24 mouse cellular contexts compared by ENCODE assay signal in the genomic region with DNA sequence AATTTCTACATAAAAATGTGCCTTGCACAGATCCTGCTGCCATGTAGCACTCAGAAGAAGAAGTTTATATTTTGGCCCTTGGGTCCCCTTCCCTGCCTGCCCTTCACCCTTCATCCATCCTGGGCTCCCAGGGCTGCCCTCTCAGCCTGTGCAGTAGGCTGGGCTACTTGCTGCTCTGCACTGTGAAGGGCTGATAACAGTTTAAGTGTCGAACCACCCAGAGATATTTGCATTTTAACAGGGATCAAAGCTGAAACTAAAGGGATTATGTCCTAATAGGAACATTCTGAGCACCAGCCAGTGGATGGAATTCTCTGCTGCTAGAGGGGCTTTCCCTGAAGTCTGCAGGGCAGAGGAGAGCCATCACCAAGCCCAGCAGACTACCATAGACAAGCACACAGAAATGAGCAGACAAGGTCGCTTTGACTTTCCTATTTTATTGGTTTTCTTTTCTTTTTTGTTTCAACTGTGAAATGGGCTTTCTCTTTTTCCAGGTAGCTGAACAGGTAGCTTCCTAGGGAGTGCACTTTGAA. TPM values are rescaled to one million over a fixed set of nuclear protein-coding genes. Genes with fewer than 3 reads are reported as not detected.
DNase-seq lines count a peak whose midpoint lies in the region; ATAC-seq lines count a peak whose summit lies in the region.
"Had no signal": no experiment of that assay in that cellular context is flagged by ENCODE, and none has a peak within 500 bp of the region (broad histone marks: within the 10 kb centered on the region; RNA-seq: fewer than 3 reads in every experiment).

No protein-coding gene starts in this region.

- no peak for DNase-seq in heart, postnatal 4 days
- peak; percentile 70 for DNase-seq in midbrain, embryonic 14.5 days
- no peak for DNase-seq in left cerebral cortex, adult 9 months (ENCODE audit: low spot score in 2 of 2)
- no peak for DNase-seq in right cerebral cortex, postnatal 14 days
- DNase-seq: adrenal gland, postnatal 10 days; B cell, adult 2 months; cerebellum, adult 18-20 months; cerebellum, adult 9-11 months; cerebellum, postnatal 36 days; gastrocnemius, adult 2 months; gastrocnemius, postnatal 25 days; heart, adult 11 months; heart, postnatal 10 days had no signal

- no peaks in the 10 kb centered on the region for H3K9me3 ChIP-seq in heart, embryonic 13.5 days
- H3K9me3 ChIP-seq in hindbrain, embryonic 16.5 days (ENCODE audit: control insufficient read depth, low read length) = no peaks in the 10 kb centered on the region
- H3K9me3 ChIP-seq in hindbrain, embryonic 12.5 days (replicated peaks) = no peaks in the 10 kb centered on the region
- H3K9me3 ChIP-seq in midbrain, embryonic 14.5 days (ENCODE audit: control insufficient read depth, low read length) = no peaks in the 10 kb centered on the region
- H3K9me3 ChIP-seq: embryonic facial prominence, embryonic 13.5 days; G1E had no signal

- H3K4me3 ChIP-seq in heart, embryonic 13.5 days = no peak overlapping the region
- H3K4me3 ChIP-seq in hindbrain, embryonic 16.5 days (ENCODE audit: low read length) = no peak overlapping the region
- H3K4me3 ChIP-seq in hindbrain, embryonic 12.5 days = no peak overlapping the region
- H3K4me3 ChIP-seq in midbrain, embryonic 14.5 days (replicated peaks; ENCODE audit: low read depth, low read length) = no peak overlapping the region
- H3K4me3 ChIP-seq: embryonic facial prominence, embryonic 13.5 days; gastrocnemius, adult 2 months had no signal

- no peaks in the 10 kb centered on the region for H3K27me3 ChIP-seq in heart, embryonic 13.5 days (replicated peaks)
- no peaks in the 10 kb centered on the region for H3K27me3 ChIP-seq in hindbrain, embryonic 16.5 days (replicated peaks; ENCODE audit: control insufficient read depth, insufficient read depth, low read length)
- H3K27me3 ChIP-seq in hindbrain, embryonic 12.5 days = no peaks in the 10 kb centered on the region
- no peaks in the 10 kb centered on the region for H3K27me3 ChIP-seq in midbrain, embryonic 14.5 days (ENCODE audit: control insufficient read depth, insufficient read depth, low read length)
- H3K27me3 ChIP-seq: embryonic facial prominence, embryonic 13.5 days had no signal

- H3K27ac ChIP-seq in heart, embryonic 13.5 days (replicated peaks) = no peak overlapping the region
- H3K27ac ChIP-seq in hindbrain, embryonic 16.5 days (ENCODE audit: low read depth, low read length) = no peak overlapping the region
- no peak overlapping the region for H3K27ac ChIP-seq in hindbrain, embryonic 12.5 days
- peak overlapping the region; percentile 43 for H3K27ac ChIP-seq in midbrain, embryonic 14.5 days (replicated peaks; ENCODE audit: low read depth, low read length)
- H3K27ac ChIP-seq: embryonic facial prominence, embryonic 13.5 days; gastrocnemius, adult 2 months had no signal

- WGBS in heart, embryonic 13.5 days = 27% methylated on average over 2 of the region's 2 CpGs
- WGBS in hindbrain, embryonic 16.5 days = 34% methylated on average over 2 of the region's 2 CpGs
- 32% methylated on average over 2 of the region's 2 CpGs for WGBS in hindbrain, embryonic 12.5 days
- 17% methylated on average over 2 of the region's 2 CpGs for WGBS in midbrain, embryonic 14.5 days

- no peak for ATAC-seq in heart, embryonic 13.5 days (ENCODE audit: extremely low read depth, insufficient number of reproducible peaks, low FRiP score, low TSS enrichment)
- ATAC-seq in hindbrain, embryonic 16.5 days = peak; percentile 30; the same call in 1 of the 2 replicates
- ATAC-seq in hindbrain, embryonic 12.5 days (ENCODE audit: low FRiP score) = no peak
- peak; percentile 78 for ATAC-seq in midbrain, embryonic 14.5 days (ENCODE audit: low FRiP score, low TSS enrichment)
- ATAC-seq: CD4-positive, CD25-positive, alpha-beta regulatory T cell, adult 4 months; forebrain, embryonic 14.5 days had no signal

- H3K4me2 ChIP-seq in heart, embryonic 13.5 days = no peak overlapping the region
- no peak overlapping the region for H3K4me2 ChIP-seq in hindbrain, embryonic 16.5 days (ENCODE audit: low read length)
- no peak overlapping the region for H3K4me2 ChIP-seq in hindbrain, embryonic 12.5 days (replicated peaks)
- 0 out of 2 replicates have a peak overlapping the region, but pooled peaks have one; percentile 2 for H3K4me2 ChIP-seq in midbrain, embryonic 14.5 days (ENCODE audit: low read length)
- H3K4me2 ChIP-seq: embryonic facial prominence, embryonic 13.5 days had no signal

- peaks cover 44% of the 10 kb centered on the region for H3K4me1 ChIP-seq in heart, embryonic 13.5 days
- no peaks in the 10 kb centered on the region for H3K4me1 ChIP-seq in hindbrain, embryonic 16.5 days (ENCODE audit: control insufficient read depth, insufficient read depth, low read depth, low read length)
- peaks cover 11% of the 10 kb centered on the region; the same call in 1 of the 2 replicates for H3K4me1 ChIP-seq in hindbrain, embryonic 12.5 days
- H3K4me1 ChIP-seq in midbrain, embryonic 14.5 days (ENCODE audit: control insufficient read depth, insufficient read depth, low read length) = peaks cover 15% of the 10 kb centered on the region; the same call in 1 of the 2 replicates

- H3K36me3 ChIP-seq in heart, embryonic 13.5 days = no peaks in the 10 kb centered on the region
- H3K36me3 ChIP-seq in hindbrain, embryonic 16.5 days (ENCODE audit: control insufficient read depth, insufficient read depth, low read length) = no peaks in the 10 kb centered on the region
- H3K36me3 ChIP-seq in hindbrain, embryonic 12.5 days = no peaks in the 10 kb centered on the region
- no peaks in the 10 kb centered on the region for H3K36me3 ChIP-seq in midbrain, embryonic 14.5 days (ENCODE audit: control insufficient read depth, insufficient read depth, low read length)
- H3K36me3 ChIP-seq: embryonic facial prominence, embryonic 13.5 days; G1E had no signal

- 0 out of 2 replicates have a peak overlapping the region, but pooled peaks have one; percentile 24 for H3K9ac ChIP-seq in heart, embryonic 13.5 days
- H3K9ac ChIP-seq in hindbrain, embryonic 16.5 days (ENCODE audit: low read depth, low read length) = no peak overlapping the region
- no peak overlapping the region for H3K9ac ChIP-seq in hindbrain, embryonic 12.5 days
- H3K9ac ChIP-seq in midbrain, embryonic 14.5 days (replicated peaks; ENCODE audit: low read length) = no peak overlapping the region
- H3K9ac ChIP-seq: embryonic facial prominence, embryonic 13.5 days had no signal

RNA-seq across cellular contexts. Expression of a gene that starts 58.1 kb away (rescaled TPM):
- polyA plus RNA-seq in heart, embryonic 13.5 days (2015; fragmentation: Nextera tagmentation; extraction: Ambion mirVana) = not detected in 2 replicates
- total RNA-seq in heart, postnatal 4 days (2021) = not detected
- 0.21 TPM in 1 of 2 replicates, not detected in the other for polyA plus RNA-seq in hindbrain, embryonic 16.5 days (2015; fragmentation: Nextera tagmentation; extraction: Ambion mirVana)
- polyA plus RNA-seq in hindbrain, embryonic 12.5 days (2016; fragmentation: Nextera tagmentation; extraction: Ambion mirVana) = not detected in 2 replicates
- 0.40 TPM in 1 of 2 replicates, not detected in the other for polyA plus RNA-seq in midbrain, embryonic 14.5 days (2014; fragmentation: Nextera tagmentation; extraction: Ambion mirVana)
- total RNA-seq: adrenal gland, postnatal 10 days; adrenal gland, postnatal 4 days; gastrocnemius, adult 2 months; gastrocnemius, postnatal 25 days; heart, postnatal 10 days; hematopoietic stem cell, adult 5-6 weeks had no signal
- polyA plus RNA-seq: CD4-positive, CD25-positive, alpha-beta regulatory T cell, adult 4 months; embryonic facial prominence, embryonic 13.5 days; G1E; heart, embryonic 14.5 days; intestine, embryonic 14.5 days had no signal

Comparison
In these comparisons a context has a peak if more than half of its experiments do, and no peak if none do; other contexts are left out.
1. ATAC-seq: peak in hindbrain, embryonic 16.5 days (single experiment) and midbrain, embryonic 14.5 days (single experiment); none in heart, embryonic 13.5 days (single experiment) and hindbrain, embryonic 12.5 days (single experiment).